In the genomic region with DNA sequence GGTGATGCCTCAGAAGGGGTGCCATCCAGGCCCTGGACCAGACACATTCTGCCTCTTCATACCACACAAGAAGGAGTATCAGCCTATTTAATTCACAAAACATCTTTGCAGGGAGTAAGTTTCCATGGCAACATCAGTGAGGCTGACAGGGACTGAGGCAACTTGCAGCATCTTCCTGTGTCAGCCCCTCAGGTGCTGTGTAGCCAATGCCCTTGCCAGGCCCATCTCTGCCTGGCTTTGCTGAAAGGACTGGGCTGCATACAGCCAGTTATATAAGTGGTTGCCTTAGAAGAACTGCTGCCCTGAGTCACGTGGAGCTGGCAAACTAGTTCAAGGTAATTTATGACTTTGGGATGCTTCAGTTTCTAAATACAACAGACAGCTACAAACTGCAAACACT, we compare ENCODE assay signal across 10 mouse cellular contexts.
A peak's percentile ranks its signal among the peaks of the same experiment; 100 is the strongest.
DNase-seq lines count a peak whose midpoint lies in the region; ATAC-seq lines count a peak whose summit lies in the region.
"Had no signal": no experiment of that assay in that cellular context is flagged by ENCODE, and none has a peak within 500 bp of the region (broad histone marks: within the 10 kb centered on the region; RNA-seq: fewer than 3 reads in every experiment).

No protein-coding gene starts in this region.

- DNase-seq in frontal cortex, postnatal 25 days (ENCODE audit: low spot score in 2 of 2), result no peak
- peak; percentile 29 for DNase-seq in layer of hippocampus, adult 9-11 months
- DNase-seq in layer of hippocampus, postnatal 25 days (ENCODE audit: extremely low spot score in 1 of 2, low spot score in 1 of 2), result no peak
- DNase-seq in right cerebral cortex, adult 2 months (ENCODE audit: low spot score in 2 of 2), result peak; percentile 22 to 51
- DNase-seq in right cerebral cortex, postnatal 4 days, result no peak
- no peak for DNase-seq in spleen, postnatal 4 days (ENCODE audit: low spot score in 2 of 2)
- DNase-seq: adrenal gland, postnatal 14 days; cerebellum, postnatal 25 days had no signal

- peak; percentile 83 for ATAC-seq in frontal cortex, adult (ENCODE audit: low TSS enrichment)
- ATAC-seq: lung, postnatal 0 days had no signal

Comparison
In these comparisons a context has a peak if more than half of its experiments do, and no peak if none do; other contexts are left out.
1. DNase-seq: peak in layer of hippocampus, adult 9-11 months (single experiment) and right cerebral cortex, adult 2 months (2 of 2); none in frontal cortex, postnatal 25 days (0 of 2), layer of hippocampus, postnatal 25 days (0 of 2), right cerebral cortex, postnatal 4 days (single experiment) and spleen, postnatal 4 days (0 of 2).